Mouse (Mus musculus) embryonic fibroblast, embryonic 13.5 days (primary cell): Measurements from ENCODE around the gene Sfmbt1.

Source experiments
- CTCF ChIP-seq: IDR thresholded peaks from 2 replicates; pipeline ENCODE4 v1.5.1; 2011; ENCODE audit warnings: mild to moderate bottlenecking, control low read depth, low read length, moderate library complexity, borderline replicate concordance; ENCODE audit not compliant: insufficient read depth
- POLR2A ChIP-seq: IDR thresholded peaks from 2 replicates; pipeline ENCODE4 v1.6.1; 2011; ENCODE audit warnings: low read depth, mild to moderate bottlenecking, control low read depth, low read length, moderate library complexity

- TF ChIP-seq CTCF (no peak), POLR2A (no peak)
These were observed 129.1 kb downstream of the Sfmbt1 start for GRCm38 (mm10) chr14:30843701-30844100.
